Mouse (Mus musculus) olfactory bulb, adult 2 months (tissue): ENCODE measurements around the gene Wfdc1. TPM values are rescaled to one million over a fixed set of nuclear protein-coding genes. Genes with fewer than 3 reads are reported as not detected.

Source experiments
- H3K27ac ChIP-seq: fragments of 200-500 bp; 2 replicates; pipeline ENCODE4 v1.5.1; 2012; ENCODE audit warnings: low read depth, low read length; ENCODE audit not compliant: insufficient read depth
- H3K4me1 ChIP-seq: fragments of 200-500 bp; 2 replicates; pipeline ENCODE4 v1.6.1; 2012; ENCODE audit warnings: low read length; ENCODE audit not compliant: control insufficient read depth, insufficient read depth
- H3K4me3 ChIP-seq: fragments of 200-500 bp; 2 replicates; pipeline ENCODE4 v1.5.1; 2012; ENCODE audit warnings: mild to moderate bottlenecking, low read depth, low read length, moderate library complexity; ENCODE audit not compliant: insufficient read depth
- CTCF ChIP-seq: fragments of 200-500 bp; IDR thresholded peaks from 2 replicates; pipeline ENCODE4 v1.5.1; 2012; ENCODE audit warnings: low read depth, mild to moderate bottlenecking, low read length, moderate library complexity; ENCODE audit not compliant: insufficient read depth
- POLR2A ChIP-seq: fragments of 200-500 bp; IDR thresholded peaks from 2 replicates; pipeline ENCODE4 v1.6.1; 2012; ENCODE audit warnings: mild to moderate bottlenecking, low read depth, low read length, moderate library complexity; ENCODE audit not compliant: insufficient read depth
- whole genome bisulfite sequencing: fragments of 180-500 bp; shearing (Covaris S2); methylation state at CpG from one replicate; pipeline ENCODE4 v1.1.7; 2018; 5-methylcytosine and 5-hydroxymethylcytosine counted together
- polyA plus RNA-seq: library from polyadenylated mRNA; stranded (reverse); fragments of >200 nt; gene quantifications from 2 replicates; pipeline ENCODE4 v1.2.4, GENCODE M21; 2012; ENCODE audit warnings: low replicate concordance; ENCODE audit not compliant: missing spikeins, insufficient read depth, insufficient read length

Wfdc1 gene
- polyA plus RNA-seq, 1 experiment = not detected

- no peak for TF ChIP-seq CTCF
- TF ChIP-seq POLR2A = no peak
Observed at GRCm38 (mm10) chr8:119646197-119646596, 20.0 kb upstream of the Wfdc1 start.

GRCm38 (mm10) chr8:119646846-119647245, 19.3 kb upstream of the Wfdc1 start:
- 83% methylated on average over 7 of the region's 7 CpGs for WGBS
- no peak overlapping the region for H3K27ac ChIP-seq
- no peak overlapping the region for H3K4me3 ChIP-seq
- H3K4me1 ChIP-seq = peaks cover 5% of the 10 kb centered on the region
- TF ChIP-seq CTCF (no peak), POLR2A (no peak)

More at GRCm38 (mm10) chr8:119646197-119646596, 20.0 kb upstream of the Wfdc1 start:
- H3K27ac ChIP-seq = no peak overlapping the region
- WGBS = 84% methylated on average over 3 of the region's 3 CpGs
- H3K4me3 ChIP-seq = no peak overlapping the region
- H3K4me1 ChIP-seq = peaks cover 5% of the 10 kb centered on the region

DNA sequence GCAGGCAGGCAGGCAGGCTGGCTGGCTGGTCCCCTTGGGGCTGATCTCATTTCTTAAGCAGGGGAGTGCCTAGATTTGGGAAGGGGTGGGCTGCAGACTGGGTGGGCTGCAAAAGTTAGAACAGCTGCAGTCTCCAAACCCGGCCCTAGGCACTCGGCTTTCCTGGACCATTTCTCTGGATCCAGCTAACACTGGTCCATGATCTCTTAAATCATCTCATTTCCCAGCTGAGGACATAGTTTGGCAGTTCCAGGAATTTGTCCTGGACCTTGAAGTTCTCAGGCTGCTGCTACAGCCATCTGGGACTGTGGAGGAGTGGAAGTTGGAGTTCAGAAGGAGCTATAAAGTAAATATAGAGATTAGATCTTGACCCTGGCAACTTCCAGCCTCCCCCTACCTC, 14.8 kb upstream of the Wfdc1 start:
- H3K4me1 ChIP-seq = peaks cover 4% of the 10 kb centered on the region; the same call in 1 of the 2 replicates
- 82% methylated on average over 2 of the region's 2 CpGs for WGBS
- H3K27ac ChIP-seq = no peak overlapping the region
- no peak for TF ChIP-seq CTCF
- TF ChIP-seq POLR2A = no peak
- no peak overlapping the region for H3K4me3 ChIP-seq

DNA sequence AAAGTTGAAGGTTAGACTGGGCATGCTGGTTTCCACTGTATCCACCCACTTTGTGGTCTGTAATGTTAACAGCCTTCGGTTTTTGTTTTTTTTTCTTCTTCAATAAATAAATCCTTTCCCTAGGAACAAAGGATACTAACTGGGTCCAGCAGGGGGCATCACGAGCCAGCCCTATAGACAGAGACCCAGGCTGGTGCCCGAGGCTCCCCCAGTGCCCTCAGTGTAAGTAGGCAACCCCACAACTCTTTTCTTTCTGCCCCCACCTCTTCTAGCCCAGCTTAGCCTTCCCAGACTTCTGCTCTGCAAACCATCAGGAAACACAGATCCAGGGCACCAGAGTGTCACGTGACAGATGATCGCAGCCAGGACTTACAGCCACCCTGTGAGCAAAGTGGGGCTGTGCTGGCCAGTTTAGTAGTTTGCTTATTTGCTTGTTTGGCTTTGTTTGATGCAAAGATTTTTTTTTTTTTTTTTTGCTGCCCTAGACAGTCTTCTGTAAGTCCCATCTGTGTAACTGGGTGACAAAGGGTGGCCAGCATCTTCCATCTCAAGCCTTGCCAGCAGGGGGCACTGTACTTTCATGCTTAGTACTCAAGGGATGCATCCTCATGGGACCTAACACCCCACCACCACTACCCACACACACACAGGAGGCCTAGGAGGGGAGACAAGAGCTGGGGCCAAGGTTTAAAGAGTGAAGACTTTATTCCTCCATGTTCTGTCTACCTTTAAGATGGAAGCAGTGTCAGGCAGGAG, 9.3 kb upstream of the Wfdc1 start:
- no peak overlapping the region for H3K27ac ChIP-seq
- 40% methylated on average over 5 of the region's 5 CpGs for WGBS
- H3K4me1 ChIP-seq = peaks cover 15% of the 10 kb centered on the region; the same call in 1 of the 2 replicates
- no peak overlapping the region for H3K4me3 ChIP-seq
- TF ChIP-seq CTCF (no peak), POLR2A (no peak)

- TF ChIP-seq POLR2A (no peak), CTCF (no peak)
- H3K4me1 ChIP-seq = peaks cover 18% of the 10 kb centered on the region; the same call in 1 of the 2 replicates
- no peak overlapping the region for H3K27ac ChIP-seq
- H3K4me3 ChIP-seq = no peak overlapping the region
- 31% methylated on average over 9 of the region's 9 CpGs for WGBS
Observed at GRCm38 (mm10) chr8:119661081-119661480, 5.1 kb upstream of the Wfdc1 start.

DNA sequence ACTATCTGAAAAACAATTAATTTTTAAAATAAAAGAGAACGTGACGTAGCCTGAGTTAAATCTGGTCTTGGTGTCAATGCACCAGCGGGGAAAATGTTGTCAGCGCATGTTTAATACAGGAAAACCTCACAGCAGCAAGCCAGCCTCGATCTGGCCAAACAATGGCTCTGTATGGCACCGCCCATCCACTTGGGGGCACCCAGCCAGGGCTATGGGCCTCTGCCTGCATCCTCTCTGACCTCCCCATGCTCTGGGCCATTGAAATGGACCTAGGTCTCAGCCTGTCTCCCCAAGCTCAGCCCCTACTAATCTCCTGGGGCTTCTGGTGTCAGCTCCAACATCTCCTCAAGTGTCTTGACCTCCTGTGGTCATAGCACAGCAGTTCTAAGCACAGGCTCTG, 4.3 kb upstream of the Wfdc1 start:
- H3K27ac ChIP-seq = no peak overlapping the region
- 69% methylated on average over 6 of the region's 6 CpGs for WGBS
- peaks cover 18% of the 10 kb centered on the region; the same call in 1 of the 2 replicates for H3K4me1 ChIP-seq
- TF ChIP-seq CTCF = no peak
- no peak for TF ChIP-seq POLR2A
- H3K4me3 ChIP-seq = no peak overlapping the region

DNA sequence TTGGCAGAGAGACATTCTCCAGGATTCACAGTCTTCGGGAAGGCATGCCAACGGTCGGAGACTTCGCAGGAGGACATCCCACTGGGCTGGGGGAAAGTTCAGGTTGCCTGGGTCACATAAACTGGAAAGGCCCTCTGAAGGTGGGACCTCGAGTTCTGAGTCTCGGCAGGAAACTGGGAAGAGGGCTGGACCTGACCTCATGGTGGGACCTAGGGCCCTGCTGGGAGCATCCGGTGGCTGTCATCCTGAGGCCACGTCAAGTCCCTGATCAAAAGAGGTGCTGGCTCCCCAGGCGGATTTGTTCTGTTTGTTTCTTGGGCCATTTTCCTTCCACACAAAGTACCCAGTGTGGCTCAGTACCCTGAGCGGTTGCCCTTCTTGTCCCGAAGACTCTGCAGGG, 2.7 kb upstream of the Wfdc1 start:
- H3K4me1 ChIP-seq = peaks cover 18% of the 10 kb centered on the region; the same call in 1 of the 2 replicates
- no peak overlapping the region for H3K4me3 ChIP-seq
- no peak overlapping the region for H3K27ac ChIP-seq
- 81% methylated on average over 11 of the region's 11 CpGs for WGBS
- TF ChIP-seq POLR2A = no peak
- no peak for TF ChIP-seq CTCF

GRCm38 (mm10) chr8:119665270-119665669, 895 bp upstream of the Wfdc1 start:
- Histone ChIP-seq H3K4me3 (no peak overlapping the region), H3K4me1 (peaks cover 25% of the 10 kb centered on the region; the same call in 1 of the 2 replicates), H3K27ac (no peak overlapping the region)
- 72% methylated on average over 6 of the region's 6 CpGs for WGBS
- no peak for TF ChIP-seq POLR2A
- no peak for TF ChIP-seq CTCF

- Histone ChIP-seq H3K4me1 (peaks cover 23% of the 10 kb centered on the region), H3K27ac (no peak overlapping the region), H3K4me3 (no peak overlapping the region)
- WGBS = 58% methylated on average over 9 of the region's 9 CpGs
- no peak for TF ChIP-seq CTCF
- no peak for TF ChIP-seq POLR2A
Observed at GRCm38 (mm10) chr8:119668447-119668846, 2.3 kb downstream of the Wfdc1 start.

GRCm38 (mm10) chr8:119669284-119669683, 3.1 kb downstream of the Wfdc1 start:
- no peak overlapping the region for H3K4me3 ChIP-seq
- H3K4me1 ChIP-seq = peaks cover 23% of the 10 kb centered on the region
- no peak overlapping the region for H3K27ac ChIP-seq
- 66% methylated on average over 12 of the region's 12 CpGs for WGBS
- TF ChIP-seq CTCF (no peak; the same call in 1 of the 2 replicates), POLR2A (no peak)
